9 mouse cellular contexts compared by ENCODE assay signal in the genomic region with DNA sequence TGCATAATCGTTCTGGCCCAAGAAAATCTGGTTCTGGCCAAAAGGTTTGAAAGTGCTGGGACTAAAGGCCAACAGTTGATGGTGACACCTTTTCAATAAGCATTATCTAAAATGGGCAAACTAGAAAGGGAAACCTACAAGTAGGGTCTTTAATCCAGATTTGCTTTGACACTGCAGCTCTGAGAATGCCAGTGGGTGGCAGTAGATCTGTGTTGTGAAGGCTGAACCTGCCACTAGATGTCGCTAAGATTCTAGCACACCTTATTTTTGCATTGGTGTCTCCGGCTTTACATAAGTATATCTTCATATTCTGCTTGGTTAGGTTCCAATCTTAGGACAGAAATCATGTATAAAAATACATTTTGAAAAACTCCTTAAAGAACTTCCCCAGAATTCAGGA. TPM values are rescaled to one million over a fixed set of nuclear protein-coding genes. Genes with fewer than 3 reads are reported as not detected.
DNase-seq lines count a peak whose midpoint lies in the region; TF ChIP-seq lines count a peak whose summit lies in the region.
"Had no signal": no experiment of that assay in that cellular context is flagged by ENCODE, and none has a peak within 500 bp of the region (broad histone marks: within the 10 kb centered on the region; RNA-seq: fewer than 3 reads in every experiment).

No protein-coding gene starts in this region.

- no peak overlapping the region for H3K4me3 ChIP-seq in liver, adult 2 months (ENCODE audit: insufficient read depth, low read depth, low read length)
- H3K4me3 ChIP-seq: stomach, embryonic 15.5 days had no signal

- WGBS in liver, adult 2 months, result 12% methylated on average over 3 of the region's 3 CpGs

- peaks cover 6% of the 10 kb centered on the region for H3K36me3 ChIP-seq in liver, adult 2 months (ENCODE audit: control insufficient read depth, insufficient read depth, low read length)

- DNase-seq in A20 (ENCODE audit: low read depth, low spot score), result peak; percentile 82
- DNase-seq in Muller cell, postnatal 12 days (ENCODE audit: inconsistent ontology term), result peak; percentile 44
- DNase-seq in cerebellum, postnatal 36 days, result peak; percentile 72 to 84
- DNase-seq in gastrocnemius, adult 8-10 months (ENCODE audit: low spot score in 2 of 2), result peak; percentile 47 to 62
- DNase-seq in kidney, adult 9 months, result peak; percentile 84
- peak; percentile 62 for DNase-seq in liver, adult 2 months (ENCODE audit: extremely low read depth, low read depth, low spot score)
- peak; percentile 44 to 68 for DNase-seq in natural killer cell, adult 2 months (ENCODE audit: low spot score in 2 of 2)
- peak; percentile 79 for DNase-seq in thymus, postnatal 0 days (ENCODE audit: low spot score)

- no peak for TF ChIP-seq POLR2A in liver, adult 2 months (IDR thresholded peaks at IDR 0.05; ENCODE audit: extremely low read depth, insufficient read depth, low read length)

- H3K9ac ChIP-seq in liver, adult 2 months (ENCODE audit: low read depth, low read length), result no peak overlapping the region; the same call in 1 of the 2 replicates
- H3K9ac ChIP-seq: stomach, embryonic 15.5 days had no signal

- H3K27me3 ChIP-seq in liver, adult 2 months (ENCODE audit: control insufficient read depth, insufficient read depth, low read length), result no peaks in the 10 kb centered on the region
- H3K27me3 ChIP-seq: stomach, embryonic 15.5 days had no signal

- H3K4me1 ChIP-seq in liver, adult 2 months (ENCODE audit: control insufficient read depth, insufficient read depth, low read length), result peaks cover 12% of the 10 kb centered on the region
- H3K4me1 ChIP-seq: stomach, embryonic 15.5 days had no signal

- H3K79me2 ChIP-seq in liver, adult 2 months (ENCODE audit: control insufficient read depth, insufficient read depth, low read length), result peaks cover 16% of the 10 kb centered on the region

- H3K27ac ChIP-seq in liver, adult 2 months (replicated peaks; ENCODE audit: insufficient read depth, low read depth, low read length), result no peak overlapping the region
- H3K27ac ChIP-seq: stomach, embryonic 15.5 days had no signal

- peak; percentile 74 for TF ChIP-seq CTCF in liver, adult 2 months (IDR thresholded peaks at IDR 0.05; ENCODE audit: low read depth, low read length)

RNA-seq across cellular contexts. Expression of a gene that starts 12.6 kb away (rescaled TPM):
- 100 to 1,000 TPM; 114 to 163 (median 138) TPM for total RNA-seq in gastrocnemius, adult 8-10 months (2022)
- 23.0 and 38.5 TPM in 2 replicates for total RNA-seq in liver, adult 2 months (2014; rRNA removed)
- polyA plus RNA-seq in liver, adult 2 months (2012; rRNA removed), result 7.8 and 8.1 TPM in 2 replicates
- polyA plus RNA-seq in thymus, postnatal 0 days (2015; fragmentation: Nextera tagmentation; extraction: Ambion mirVana), result 467 and 471 TPM in 2 replicates

RNA-seq across cellular contexts. Expression of a gene that starts 20.8 kb away (rescaled TPM):
- 10 to 100 TPM; 10.6 to 14.9 (median 13.0) TPM for total RNA-seq in gastrocnemius, adult 8-10 months (2022)
- total RNA-seq in liver, adult 2 months (2014; rRNA removed), result 0.74 and 1.1 TPM in 2 replicates
- 0.06 and 0.17 TPM in 2 replicates for polyA plus RNA-seq in liver, adult 2 months (2012; rRNA removed)
- 5.5 and 5.7 TPM in 2 replicates for polyA plus RNA-seq in thymus, postnatal 0 days (2015; fragmentation: Nextera tagmentation; extraction: Ambion mirVana)
